Mouse (Mus musculus) cerebellum, adult 2 months (tissue): ENCODE data around the gene Ogg1.

Source experiments
- CTCF ChIP-seq: fragments of 200-500 bp; IDR thresholded peaks from 2 replicates; pipeline ENCODE4 v1.5.1; 2011; ENCODE audit warnings: low read depth, mild to moderate bottlenecking, control low read depth, low read length, moderate library complexity, borderline replicate concordance; ENCODE audit not compliant: insufficient read depth
- POLR2A ChIP-seq: fragments of 200-500 bp; IDR thresholded peaks from 2 replicates; pipeline ENCODE4 v1.6.1; 2011; ENCODE audit warnings: low read length, control low read depth, borderline replicate concordance; ENCODE audit not compliant: insufficient read depth

- TF ChIP-seq CTCF (no peak), POLR2A (no peak)
These were observed 14.8 kb downstream of the Ogg1 start for GRCm38 (mm10) chr6:113341574-113341973.
